ENCODE assay signal across 9 mouse cellular contexts in the genomic region with DNA sequence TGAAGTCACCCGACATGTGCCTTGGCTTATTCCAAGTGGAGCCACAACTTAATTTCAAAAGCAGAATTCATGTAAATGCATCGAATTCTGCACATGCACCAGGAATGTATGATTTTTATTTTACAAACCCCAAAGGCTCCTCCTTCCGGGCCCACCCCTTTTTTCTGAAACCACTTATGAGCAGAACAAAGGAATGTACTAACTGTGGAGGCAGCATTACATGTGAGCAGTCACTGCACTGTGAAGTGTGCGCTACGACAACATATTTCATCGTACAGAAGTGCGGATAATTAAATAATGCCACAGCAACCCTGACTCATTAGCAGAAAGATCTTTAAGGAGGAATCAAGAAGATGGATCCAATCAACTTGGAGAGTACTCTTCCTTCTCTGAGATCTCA.
DNase-seq lines count a peak whose midpoint lies in the region; ATAC-seq and TF ChIP-seq lines count a peak whose summit lies in the region.
"Had no signal": no experiment of that assay in that cellular context is flagged by ENCODE, and none has a peak within 500 bp of the region (broad histone marks: within the 10 kb centered on the region; RNA-seq: fewer than 3 reads in every experiment).

No protein-coding gene starts in this region.

- DNase-seq in neural tube, embryonic 11.5 days (ENCODE audit: low spot score) = no peak
- no peak for DNase-seq in neural tube, embryonic 10.5 days (ENCODE audit: extremely low spot score, low spot score)
- no peak for DNase-seq in forebrain, embryonic 11.5 days (ENCODE audit: low spot score)
- no peak for DNase-seq in midbrain, embryonic 10.5 days (ENCODE audit: low spot score)
- DNase-seq in embryo, embryonic 11 days = no peak
- DNase-seq in embryo, embryonic 10.5 days (ENCODE audit: low spot score) = no peak
- DNase-seq in thymus, adult 2 months = no peak
- DNase-seq: right cerebral cortex, postnatal 14 days; thymus, postnatal 4 days had no signal

- H3K27me3 ChIP-seq in neural tube, embryonic 11.5 days (ENCODE audit: control insufficient read depth, insufficient read depth, low read length) = no peaks in the 10 kb centered on the region
- no peaks in the 10 kb centered on the region for H3K27me3 ChIP-seq in forebrain, embryonic 11.5 days (ENCODE audit: control insufficient read depth, insufficient read depth, low read length)
- no peaks in the 10 kb centered on the region for H3K27me3 ChIP-seq in midbrain, embryonic 10.5 days (ENCODE audit: low read depth, poor library complexity, severe bottlenecking)
- H3K27me3 ChIP-seq in thymus, adult 2 months (ENCODE audit: control insufficient read depth, insufficient read depth, low read length) = 0 out of 2 replicates have a peak, but pooled peaks cover under 1% of the 10 kb centered on the region

- peak overlapping the region; percentile 75; the same call in 1 of the 2 replicates for H3K27ac ChIP-seq in neural tube, embryonic 11.5 days (ENCODE audit: low read depth, low read length)
- H3K27ac ChIP-seq in forebrain, embryonic 11.5 days (ENCODE audit: low read depth, low read length) = peak overlapping the region; percentile 85
- peak overlapping the region; percentile 97 for H3K27ac ChIP-seq in midbrain, embryonic 10.5 days (replicated peaks)
- H3K27ac ChIP-seq in thymus, adult 2 months (ENCODE audit: control insufficient read depth, insufficient read depth, low read length) = no peak overlapping the region

- peaks cover 6% of the 10 kb centered on the region for H3K36me3 ChIP-seq in neural tube, embryonic 11.5 days (ENCODE audit: control insufficient read depth, insufficient read depth, low read length)
- peaks cover 15% of the 10 kb centered on the region for H3K36me3 ChIP-seq in forebrain, embryonic 11.5 days (ENCODE audit: control insufficient read depth, insufficient read depth, low read length)
- H3K36me3 ChIP-seq in midbrain, embryonic 10.5 days = peaks cover 59% of the 10 kb centered on the region
- no peaks in the 10 kb centered on the region for H3K36me3 ChIP-seq in thymus, adult 2 months (ENCODE audit: control insufficient read depth, insufficient read depth, low read length)

- no peak; the same call in 1 of the 2 replicates for ATAC-seq in neural tube, embryonic 11.5 days (ENCODE audit: insufficient read depth, low FRiP score, low TSS enrichment)
- no peak for ATAC-seq in forebrain, embryonic 11.5 days (replicated peaks; ENCODE audit: low FRiP score)

- TF ChIP-seq POLR2A in thymus, adult 2 months (IDR thresholded peaks at IDR 0.05; ENCODE audit: control insufficient read depth, extremely low read depth, insufficient read depth, low read length, poor library complexity) = no peak

- H3K9me3 ChIP-seq in neural tube, embryonic 11.5 days (ENCODE audit: control insufficient read depth, low read length) = no peaks in the 10 kb centered on the region
- H3K9me3 ChIP-seq in forebrain, embryonic 11.5 days (ENCODE audit: control insufficient read depth, low read length) = no peaks in the 10 kb centered on the region
- no peaks in the 10 kb centered on the region for H3K9me3 ChIP-seq in midbrain, embryonic 10.5 days (replicated peaks)

- no peak overlapping the region; the same call in 1 of the 2 replicates for H3K9ac ChIP-seq in neural tube, embryonic 11.5 days (ENCODE audit: low read length)
- peak overlapping the region; percentile 61; the same call in 1 of the 2 replicates for H3K9ac ChIP-seq in forebrain, embryonic 11.5 days (ENCODE audit: low read length)

- TF ChIP-seq CTCF in thymus, adult 2 months (IDR thresholded peaks at IDR 0.05; ENCODE audit: borderline replicate concordance, control insufficient read depth, extremely low read depth, insufficient read depth, low read length, poor library complexity) = no peak

- peaks cover 8% of the 10 kb centered on the region for H3K4me1 ChIP-seq in neural tube, embryonic 11.5 days (ENCODE audit: control insufficient read depth, insufficient read depth, low read length)
- H3K4me1 ChIP-seq in forebrain, embryonic 11.5 days (replicated peaks; ENCODE audit: control insufficient read depth, insufficient read depth, low read length) = peaks cover 11% of the 10 kb centered on the region
- peaks cover 75% of the 10 kb centered on the region for H3K4me1 ChIP-seq in midbrain, embryonic 10.5 days
- no peaks in the 10 kb centered on the region for H3K4me1 ChIP-seq in thymus, adult 2 months (replicated peaks; ENCODE audit: control insufficient read depth, insufficient read depth, low read length)

- no peak overlapping the region for H3K4me3 ChIP-seq in neural tube, embryonic 11.5 days (ENCODE audit: low read depth, low read length)
- H3K4me3 ChIP-seq in forebrain, embryonic 11.5 days (ENCODE audit: low read depth, low read length) = peak overlapping the region; percentile 27; the same call in 1 of the 2 replicates
- peak overlapping the region; percentile 80 for H3K4me3 ChIP-seq in midbrain, embryonic 10.5 days
- no peak overlapping the region for H3K4me3 ChIP-seq in thymus, adult 2 months (ENCODE audit: control insufficient read depth, insufficient read depth, low read length)

- peak overlapping the region; percentile 35 for H3K4me2 ChIP-seq in neural tube, embryonic 11.5 days (ENCODE audit: low read depth)
- peak overlapping the region; percentile 60 for H3K4me2 ChIP-seq in forebrain, embryonic 11.5 days (ENCODE audit: low read depth, low read length, severe bottlenecking)

- 89% methylated on average over 7 of the region's 7 CpGs for WGBS in neural tube, embryonic 11.5 days
- WGBS in forebrain, embryonic 11.5 days = 80% methylated on average over 7 of the region's 7 CpGs
- 91% methylated on average over 7 of the region's 7 CpGs for WGBS in midbrain, embryonic 10.5 days
- 89% methylated on average over 7 of the region's 7 CpGs for WGBS in thymus, adult 2 months

Comparison
In these comparisons a context has a peak if more than half of its experiments do, and no peak if none do; other contexts are left out.
1. H3K4me3 ChIP-seq: peak in forebrain, embryonic 11.5 days (single experiment) and midbrain, embryonic 10.5 days (single experiment); none in neural tube, embryonic 11.5 days (single experiment) and thymus, adult 2 months (single experiment).